Mouse (Mus musculus): ENCODE data around the gene Yaf2. TPM values are rescaled to one million over a fixed set of nuclear protein-coding genes. Genes with fewer than 3 reads are reported as not detected.

Gene Yaf2
- total RNA-seq, 2 experiments from 2014 or later = 20.5 to 21.7 TPM

- DNase-seq = no peak
These were observed 49.1 kb downstream of the Yaf2 start for GRCm38 (mm10) chr15:93287628-93288027.

- DNase-seq = peak; percentile 30 to 44
These were observed 51.5 kb downstream of the Yaf2 start for GRCm38 (mm10) chr15:93285244-93285643.

- DNase-seq = no peak
These were observed 52.4 kb downstream of the Yaf2 start for GRCm38 (mm10) chr15:93284326-93284725.

DNA sequence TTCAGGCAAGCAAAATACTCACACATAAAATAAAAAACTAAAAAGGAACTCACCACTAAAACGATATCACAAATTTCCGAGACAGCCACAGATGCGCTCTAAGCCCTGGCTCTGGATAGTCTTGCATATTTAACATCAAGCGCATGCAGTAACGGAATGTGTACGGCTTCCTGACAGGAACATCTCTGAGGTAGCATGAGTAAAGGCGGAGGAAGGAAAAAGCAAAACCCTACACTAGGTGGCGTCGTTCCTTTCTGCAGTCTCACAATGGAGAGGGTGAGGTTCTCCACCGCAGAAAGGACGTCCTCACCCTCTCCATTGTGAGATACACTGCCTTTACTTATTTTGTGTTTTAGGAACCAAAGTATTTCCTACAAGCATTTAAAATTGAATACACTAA, 53.4 kb downstream of the Yaf2 start:
- DNase-seq = no peak

GRCm38 (mm10) chr15:93276276-93276675, 60.5 kb downstream of the Yaf2 start:
- DNase-seq = peak; percentile 9 to 43

DNA sequence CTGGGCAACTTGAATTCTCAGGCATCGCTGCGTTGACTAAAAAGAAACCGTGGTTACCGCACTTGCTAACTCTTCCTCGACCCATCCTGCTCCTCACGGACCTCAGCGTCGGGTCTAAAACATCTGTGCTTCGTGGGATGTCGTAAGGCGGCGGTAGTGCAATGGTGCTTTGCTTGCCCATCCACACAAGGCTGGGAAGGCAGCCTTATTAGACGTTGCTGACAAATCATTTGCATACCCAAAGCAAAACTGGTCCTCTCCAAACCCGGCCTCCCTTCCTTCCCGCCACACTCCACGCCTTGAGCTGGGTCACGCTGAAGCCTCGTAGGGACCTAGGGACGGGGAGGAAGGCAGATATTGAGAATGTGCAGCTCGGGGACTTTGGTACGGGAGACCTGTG, 61.1 kb downstream of the Yaf2 start:
- peak in 1 of 2 experiments; percentile 63 for DNase-seq

GRCm38 (mm10) chr15:93274679-93275583, 61.8 kb downstream of the Yaf2 start, which contains the start of gene Gxylt1:
Gene Gxylt1, minus strand, starts transcription at chr15:93275179.
- peak; percentile 99 to 100 for DNase-seq

- no peak for DNase-seq
These were observed 62.7 kb downstream of the Yaf2 start for GRCm38 (mm10) chr15:93273788-93274678.

DNA sequence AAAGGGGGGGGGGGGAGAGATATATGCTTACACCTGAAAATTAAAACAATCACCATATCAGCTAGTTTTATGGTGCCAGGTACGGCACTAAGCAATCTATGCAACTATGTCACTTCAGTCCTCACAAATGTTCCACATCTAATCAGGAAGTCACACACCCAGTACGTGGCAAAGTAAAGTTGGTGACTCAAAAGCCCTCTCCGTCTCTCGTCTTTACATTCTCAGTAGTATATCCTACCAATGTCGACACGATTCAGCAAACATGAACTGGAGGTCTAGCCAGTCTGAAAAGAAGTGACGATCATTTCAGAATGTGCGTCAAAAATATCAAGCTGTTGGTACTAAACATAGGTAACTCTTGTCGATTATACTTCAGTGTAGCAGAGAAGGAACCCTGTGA, 63.8 kb downstream of the Yaf2 start:
- DNase-seq = no peak

DNA sequence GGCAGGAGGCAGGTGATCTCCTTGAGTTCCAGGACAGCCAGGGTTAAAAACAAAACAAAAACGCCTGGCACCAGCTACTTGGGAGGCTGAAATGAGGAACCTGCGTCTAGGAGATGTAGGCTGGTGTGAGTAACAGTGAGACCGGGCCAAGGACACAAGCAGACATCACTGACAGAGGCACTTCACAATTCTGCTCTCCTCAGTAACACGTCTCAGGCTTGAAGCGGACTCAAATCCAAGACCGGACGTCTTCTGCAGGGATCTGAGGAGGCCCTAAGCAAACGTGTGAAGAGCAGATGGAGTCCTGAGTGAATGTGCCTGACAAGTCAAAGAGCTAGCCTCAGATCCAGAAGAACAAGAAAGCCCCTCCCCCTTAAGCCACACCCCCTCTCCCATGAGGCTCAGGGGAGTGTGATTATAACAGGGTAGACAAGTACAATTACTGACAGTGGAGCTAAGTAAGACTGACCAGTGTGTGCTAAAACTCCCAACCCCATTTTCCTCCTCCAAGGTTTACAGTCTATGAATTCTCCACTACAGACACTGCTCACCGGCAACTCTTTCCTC, 66.4 kb downstream of the Yaf2 start:
- peak; percentile 22 to 36 for DNase-seq

DNA sequence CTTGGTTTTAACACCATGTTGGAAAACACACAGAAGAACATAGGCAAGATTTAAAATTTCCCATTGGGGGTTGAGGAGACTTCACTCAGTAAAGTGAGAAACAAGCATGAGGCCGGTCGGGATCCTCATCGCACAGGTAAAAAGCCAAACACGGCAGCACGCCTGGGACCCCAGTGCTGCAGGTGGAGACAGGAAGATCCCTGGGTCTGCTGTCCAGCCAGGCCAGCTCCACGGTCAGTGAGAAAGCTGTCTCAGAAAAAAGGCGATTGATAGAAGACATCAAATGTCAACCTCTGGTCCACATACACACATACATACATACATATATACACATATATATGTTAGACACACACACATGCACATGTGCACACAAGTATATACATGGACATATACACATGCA, 67.2 kb downstream of the Yaf2 start:
- no peak for DNase-seq

GRCm38 (mm10) chr15:93268001-93268400, 68.7 kb downstream of the Yaf2 start:
- no peak for DNase-seq

- DNase-seq = no peak
These were observed 69.3 kb downstream of the Yaf2 start for GRCm38 (mm10) chr15:93267479-93267878.

DNA sequence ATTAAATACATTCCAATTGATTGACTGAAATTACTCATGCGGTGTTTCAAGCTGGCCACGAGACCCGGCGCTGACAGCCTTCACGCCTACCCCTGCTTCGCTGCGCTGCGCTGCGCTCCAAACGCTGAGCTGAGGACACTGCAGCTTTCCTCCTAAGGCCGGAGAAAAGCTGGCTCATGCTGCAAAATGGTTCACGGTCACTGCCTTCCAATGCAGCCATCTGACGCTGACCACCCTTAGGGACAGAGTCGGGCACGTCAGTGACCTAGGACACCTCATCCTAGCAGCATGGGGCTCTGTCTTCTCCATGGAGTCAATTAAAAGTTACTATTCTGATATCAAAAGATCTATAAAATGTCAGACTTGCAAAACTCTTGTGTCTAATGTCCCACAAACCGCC, 70.4 kb downstream of the Yaf2 start:
- no peak for DNase-seq

GRCm38 (mm10) chr15:93265728-93266127, 71.0 kb downstream of the Yaf2 start:
- DNase-seq = peak; percentile 70 to 87

DNA sequence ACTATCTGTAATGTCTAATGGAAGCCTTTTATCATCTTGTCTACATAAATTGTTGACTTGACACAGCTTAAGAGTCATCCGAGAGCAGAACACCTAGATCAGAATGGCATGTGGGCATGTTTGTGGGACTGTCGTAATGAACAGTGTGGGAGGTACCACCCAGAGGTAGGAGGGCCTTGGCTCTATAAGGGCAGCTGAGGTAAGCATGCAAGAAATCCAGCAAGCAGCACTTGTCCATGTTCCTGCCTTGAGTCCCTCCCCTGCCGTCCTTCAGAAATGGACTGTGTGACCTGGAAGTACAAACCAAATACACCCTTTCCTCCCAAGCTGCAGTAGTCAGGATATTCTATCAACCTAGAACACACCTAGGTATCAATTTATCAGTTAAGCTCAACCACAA, 71.5 kb downstream of the Yaf2 start:
- DNase-seq = no peak

DNA sequence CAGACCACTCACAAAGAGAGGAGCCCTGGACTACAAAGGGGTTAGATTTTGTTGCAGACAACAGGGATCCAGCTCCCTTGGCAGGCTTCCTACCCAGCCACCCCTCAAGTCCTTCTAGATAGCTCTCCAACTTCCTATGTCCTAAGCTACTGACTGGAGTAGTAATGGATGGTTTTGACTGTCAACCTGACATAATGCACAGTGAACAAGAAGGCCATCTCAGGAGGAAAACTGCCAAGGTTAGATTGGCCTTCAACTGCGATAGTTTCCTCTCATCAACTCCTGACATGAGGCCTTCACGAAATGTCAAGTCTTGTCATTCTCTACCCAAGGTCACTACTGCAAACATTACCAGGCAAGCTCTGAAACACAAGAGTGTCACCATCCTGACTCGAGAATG, 72.5 kb downstream of the Yaf2 start:
- no peak for DNase-seq

GRCm38 (mm10) chr15:93263566-93263965, 73.2 kb downstream of the Yaf2 start:
- no peak for DNase-seq

DNA sequence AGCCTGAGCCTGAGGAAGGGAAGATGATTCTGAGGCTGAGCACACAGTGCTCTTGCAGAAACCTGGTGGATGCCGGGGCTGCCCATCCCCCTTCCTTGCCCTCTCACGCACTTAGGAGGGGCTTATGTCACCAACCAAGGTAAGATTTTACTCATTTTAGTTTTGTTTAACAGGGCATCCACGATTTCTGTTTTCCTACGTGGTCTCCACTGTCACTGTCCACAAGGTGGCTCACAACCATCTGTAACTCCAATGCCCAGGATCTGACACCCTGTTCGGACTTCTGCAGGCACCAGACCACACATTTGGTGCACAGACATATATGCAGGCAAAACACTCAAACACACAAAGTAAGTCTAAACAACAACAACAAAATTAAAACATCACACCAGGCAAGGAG, 73.9 kb downstream of the Yaf2 start:
- DNase-seq = no peak

- no peak for DNase-seq
These were observed 74.5 kb downstream of the Yaf2 start for GRCm38 (mm10) chr15:93262274-93262673.

DNA sequence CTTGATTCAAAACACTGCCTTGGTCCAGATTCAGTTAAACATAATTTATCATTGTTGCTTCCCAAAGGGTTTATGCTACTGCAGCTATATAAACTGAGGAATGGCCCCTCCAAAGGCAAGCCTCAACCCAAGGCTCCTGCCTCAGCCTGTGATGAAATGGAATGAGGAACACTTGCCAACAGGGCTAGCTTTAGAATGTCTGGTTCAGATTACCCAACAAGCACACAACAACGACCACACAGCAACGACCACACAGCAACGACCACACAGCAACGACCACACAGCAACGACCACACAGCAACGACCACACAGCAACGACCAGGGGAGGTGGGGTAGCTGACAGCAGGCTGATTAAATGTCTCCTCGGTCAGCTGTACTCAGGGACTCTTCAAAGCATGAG, 76.8 kb downstream of the Yaf2 start:
- no peak for DNase-seq

GRCm38 (mm10) chr15:93255295-93255694, 81.4 kb downstream of the Yaf2 start:
- DNase-seq = no peak

DNA sequence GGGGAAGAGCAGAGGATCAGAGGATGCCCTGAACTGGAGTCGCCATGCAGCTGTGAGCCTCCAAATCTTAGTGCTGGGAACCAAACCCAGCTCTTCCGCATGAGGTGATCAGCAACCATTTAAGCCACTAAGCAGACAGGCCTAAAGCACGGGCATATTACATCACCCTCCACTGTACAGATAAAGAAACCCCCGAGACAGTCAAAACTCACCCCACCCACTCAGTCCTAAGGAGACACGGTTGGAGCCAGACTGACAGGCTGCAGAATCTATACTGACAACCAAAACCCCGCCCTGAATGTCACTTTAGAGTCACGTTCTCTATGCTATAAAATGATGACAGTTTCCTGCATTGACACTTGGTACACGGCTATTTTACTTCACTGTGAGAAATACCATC, 83.6 kb downstream of the Yaf2 start:
- DNase-seq = no peak
